Mouse (Mus musculus): ENCODE data around the gene Prr23a2.

GRCm38 (mm10) chr9:98863463-98863862 is 7.2 kb downstream of the Prr23a2 start:
- TF ChIP-seq POLR2A (IDR thresholded peaks at IDR 0.05; ENCODE audit: insufficient read length, low read depth) (no peak), MAX (IDR thresholded peaks at IDR 0.05; ENCODE audit: low read depth) (no peak)
